Mouse (Mus musculus): Measurements from ENCODE around the gene Npy.

Gene Npy

GRCm38 (mm10) chr6:49875791-49876190 is 53.3 kb downstream of the Npy start:
- in situ Hi-C loops (cut with MboI; ENCODE audit: low sequenced_read_pairs): no loop called here

Data from CH12F3 (cell line).